Mouse (Mus musculus) olfactory bulb, adult 2 months (tissue): ENCODE measurements at regions not wholly inside any gene's neighbourhood (a gene's known extent, or its start where the extent isn't known, plus 50 kb on each side); places are given as distances from the start of the nearest gene placed in this dataset.

ENCODE experiments used
- CTCF ChIP-seq: fragments of 200-500 bp; IDR thresholded peaks from 2 replicates; pipeline ENCODE4 v1.5.1; 2012; ENCODE audit warnings: low read depth, mild to moderate bottlenecking, low read length, moderate library complexity; ENCODE audit not compliant: insufficient read depth
- POLR2A ChIP-seq: fragments of 200-500 bp; IDR thresholded peaks from 2 replicates; pipeline ENCODE4 v1.6.1; 2012; ENCODE audit warnings: mild to moderate bottlenecking, low read depth, low read length, moderate library complexity; ENCODE audit not compliant: insufficient read depth

DNA sequence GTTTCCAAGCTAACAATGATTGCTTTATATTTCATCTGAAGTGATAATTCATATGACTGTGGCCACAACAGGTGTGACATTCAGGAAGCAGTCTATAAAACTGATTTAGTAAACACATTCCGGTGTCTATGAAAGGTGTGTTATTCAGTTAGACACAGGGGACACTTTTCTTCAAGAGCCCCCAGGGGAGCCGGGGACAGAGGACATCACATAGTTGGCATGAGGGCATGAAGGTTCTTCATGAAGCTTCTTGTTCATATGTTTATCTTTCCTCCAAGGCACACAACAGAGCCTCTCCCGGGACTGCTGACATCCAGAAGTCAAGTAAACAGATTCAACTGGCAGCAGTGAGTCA lies 102.5 kb upstream of the Cpm start:
- TF ChIP-seq CTCF, result no peak
- TF ChIP-seq POLR2A, result no peak
